Mouse (Mus musculus): ENCODE data around the gene Ruvbl1.

Gene Ruvbl1

DNA sequence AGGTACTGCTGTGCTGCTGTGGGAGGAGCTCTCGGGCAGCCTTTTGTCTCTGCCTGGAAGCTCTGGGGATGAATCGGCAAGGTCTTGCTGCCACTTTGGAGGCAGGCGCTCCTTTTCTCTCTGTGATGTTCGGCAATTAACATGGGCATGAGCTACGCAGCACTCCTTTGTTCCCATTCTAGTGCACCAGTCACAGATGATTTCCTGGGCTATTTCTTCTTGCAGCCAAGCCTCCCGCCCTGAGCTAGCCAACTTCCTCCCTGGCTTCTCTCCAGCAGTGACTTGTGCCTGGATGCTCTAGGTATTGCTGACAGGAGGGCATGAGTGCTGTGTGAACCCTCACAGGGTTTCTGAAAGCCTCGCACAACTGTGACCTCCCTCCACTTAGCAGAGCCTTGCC is 17.9 kb downstream of the Ruvbl1 start:
- Histone ChIP-seq H3K27me3 (ENCODE audit: control insufficient read depth, insufficient read depth, low read length, poor library complexity, severe bottlenecking) (no peaks in the 10 kb centered on the region), H3K36me3 (ENCODE audit: control insufficient read depth, insufficient read depth, low read length, poor library complexity, severe bottlenecking) (peaks cover 4% of the 10 kb centered on the region)
- DNase-seq (ENCODE audit: low read depth, low spot score): no peak

DNA sequence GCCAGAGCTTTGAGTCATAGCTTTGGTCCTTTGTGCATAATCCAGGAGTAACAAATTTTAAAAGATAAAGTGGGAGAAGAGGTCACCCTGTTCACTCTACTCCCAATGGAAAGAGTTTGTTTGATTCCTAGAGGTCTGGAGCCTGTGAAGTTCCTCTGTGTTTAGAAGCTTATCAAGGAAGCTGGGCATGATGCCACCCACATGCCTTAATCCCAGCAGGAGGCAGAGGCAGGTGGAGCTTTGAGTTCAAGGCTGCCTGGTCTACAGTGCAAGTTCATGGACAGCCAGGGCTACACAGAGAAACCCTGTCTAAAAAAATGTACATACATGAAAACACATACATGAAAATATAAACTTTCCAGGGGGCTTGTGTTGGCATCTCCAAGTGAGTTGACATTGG is 18.7 kb downstream of the Ruvbl1 start:
- Histone ChIP-seq H3K36me3 (ENCODE audit: control insufficient read depth, insufficient read depth, low read length, poor library complexity, severe bottlenecking) (peaks cover 4% of the 10 kb centered on the region), H3K27me3 (ENCODE audit: control insufficient read depth, insufficient read depth, low read length, poor library complexity, severe bottlenecking) (no peaks in the 10 kb centered on the region)
- DNase-seq (ENCODE audit: low read depth, low spot score): no peak

DNA sequence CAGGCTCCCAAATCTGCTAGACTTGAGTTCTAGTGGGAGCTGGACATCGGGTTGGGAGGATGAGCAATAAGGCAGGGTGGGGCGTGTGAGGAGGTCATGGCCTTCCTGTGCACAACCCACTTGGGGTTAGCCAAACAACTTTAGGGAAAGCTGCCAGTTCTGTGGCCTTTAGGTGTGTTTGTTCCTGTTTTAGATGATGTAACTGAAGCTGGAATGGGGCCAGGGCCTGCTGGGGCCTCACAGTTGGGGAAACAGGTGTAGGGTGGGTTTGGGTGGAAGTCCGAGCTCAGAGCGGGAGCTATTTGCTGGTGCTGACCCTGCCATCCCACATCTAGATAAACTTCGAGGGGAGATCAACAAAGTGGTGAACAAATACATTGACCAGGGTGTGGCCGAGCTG is 20.2 kb downstream of the Ruvbl1 start:
- no peak for DNase-seq (ENCODE audit: low read depth, low spot score)
- Histone ChIP-seq H3K36me3 (ENCODE audit: control insufficient read depth, insufficient read depth, low read length, poor library complexity, severe bottlenecking) (peaks cover 4% of the 10 kb centered on the region; the same call in 1 of the 2 replicates), H3K27me3 (ENCODE audit: control insufficient read depth, insufficient read depth, low read length, poor library complexity, severe bottlenecking) (no peaks in the 10 kb centered on the region)

DNA sequence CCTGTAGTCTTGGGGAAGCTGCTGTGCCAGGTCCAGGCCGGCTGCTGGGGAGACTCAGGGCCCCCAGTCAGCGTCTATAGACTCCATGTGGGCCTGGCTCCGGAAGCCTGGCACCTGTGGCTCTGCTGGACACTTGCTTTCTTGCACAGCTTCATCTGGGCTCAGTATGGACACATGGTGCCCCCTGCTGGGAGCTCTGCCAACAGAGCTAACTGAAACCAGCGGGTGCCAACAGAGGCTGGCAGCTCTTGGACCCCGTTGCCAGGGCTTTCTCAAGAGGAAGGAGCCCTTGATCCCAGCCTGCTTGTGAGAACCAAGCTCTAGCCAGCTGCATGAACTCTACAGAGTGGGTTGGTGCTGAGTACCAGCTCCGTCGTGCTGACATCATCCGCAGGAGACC is 21.7 kb downstream of the Ruvbl1 start:
- Histone ChIP-seq H3K36me3 (ENCODE audit: control insufficient read depth, insufficient read depth, low read length, poor library complexity, severe bottlenecking) (peaks cover 2% of the 10 kb centered on the region; the same call in 1 of the 2 replicates), H3K27me3 (ENCODE audit: control insufficient read depth, insufficient read depth, low read length, poor library complexity, severe bottlenecking) (no peaks in the 10 kb centered on the region)
- peak; percentile 61 for DNase-seq (ENCODE audit: low read depth, low spot score)

DNA sequence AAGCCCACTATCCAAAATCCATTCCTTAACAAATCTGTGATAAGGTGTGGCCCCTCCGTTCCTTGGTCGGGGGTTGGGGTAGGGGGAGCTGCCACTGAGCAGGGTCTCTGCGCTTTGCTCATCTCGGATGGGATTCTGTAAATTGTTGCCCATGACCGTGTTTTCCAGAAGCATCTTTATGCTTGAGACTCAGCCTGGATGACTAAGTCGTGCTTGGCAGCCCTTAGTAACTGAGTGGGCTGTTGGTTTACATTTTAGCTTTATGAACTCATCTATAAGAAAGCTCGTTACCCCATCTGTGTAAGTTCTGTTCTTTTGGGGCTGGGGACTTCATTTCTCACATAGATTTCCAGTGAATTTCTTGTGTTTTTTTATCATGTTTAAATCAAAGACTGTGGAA is 23.8 kb downstream of the Ruvbl1 start:
- H3K36me3 ChIP-seq (ENCODE audit: control insufficient read depth, insufficient read depth, low read length, poor library complexity, severe bottlenecking): no peaks in the 10 kb centered on the region
- no peaks in the 10 kb centered on the region for H3K27me3 ChIP-seq (ENCODE audit: control insufficient read depth, insufficient read depth, low read length, poor library complexity, severe bottlenecking)
- DNase-seq (ENCODE audit: low read depth, low spot score): no peak

DNA sequence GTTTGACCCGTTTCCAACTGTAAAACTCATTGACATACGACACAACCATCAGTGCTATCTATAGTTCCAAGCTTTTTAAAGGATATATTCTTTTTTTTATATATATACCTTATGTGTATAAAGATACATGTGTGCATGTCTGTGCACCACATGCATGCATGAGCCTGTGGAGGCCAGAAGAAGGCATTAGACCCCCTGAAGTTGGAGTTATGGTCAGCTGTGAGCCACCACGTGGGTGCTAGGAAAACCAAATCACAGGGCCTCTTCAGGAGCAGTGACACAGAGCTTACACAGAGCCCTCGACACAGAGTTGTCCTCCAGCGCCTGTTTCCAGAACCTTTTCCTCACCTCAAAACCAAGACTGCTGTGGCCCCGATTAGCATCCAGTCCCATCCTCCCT is 24.6 kb downstream of the Ruvbl1 start:
- H3K27me3 ChIP-seq (ENCODE audit: control insufficient read depth, insufficient read depth, low read length, poor library complexity, severe bottlenecking): no peaks in the 10 kb centered on the region
- no peak for DNase-seq (ENCODE audit: low read depth, low spot score)
- H3K36me3 ChIP-seq (ENCODE audit: control insufficient read depth, insufficient read depth, low read length, poor library complexity, severe bottlenecking): no peaks in the 10 kb centered on the region

DNA sequence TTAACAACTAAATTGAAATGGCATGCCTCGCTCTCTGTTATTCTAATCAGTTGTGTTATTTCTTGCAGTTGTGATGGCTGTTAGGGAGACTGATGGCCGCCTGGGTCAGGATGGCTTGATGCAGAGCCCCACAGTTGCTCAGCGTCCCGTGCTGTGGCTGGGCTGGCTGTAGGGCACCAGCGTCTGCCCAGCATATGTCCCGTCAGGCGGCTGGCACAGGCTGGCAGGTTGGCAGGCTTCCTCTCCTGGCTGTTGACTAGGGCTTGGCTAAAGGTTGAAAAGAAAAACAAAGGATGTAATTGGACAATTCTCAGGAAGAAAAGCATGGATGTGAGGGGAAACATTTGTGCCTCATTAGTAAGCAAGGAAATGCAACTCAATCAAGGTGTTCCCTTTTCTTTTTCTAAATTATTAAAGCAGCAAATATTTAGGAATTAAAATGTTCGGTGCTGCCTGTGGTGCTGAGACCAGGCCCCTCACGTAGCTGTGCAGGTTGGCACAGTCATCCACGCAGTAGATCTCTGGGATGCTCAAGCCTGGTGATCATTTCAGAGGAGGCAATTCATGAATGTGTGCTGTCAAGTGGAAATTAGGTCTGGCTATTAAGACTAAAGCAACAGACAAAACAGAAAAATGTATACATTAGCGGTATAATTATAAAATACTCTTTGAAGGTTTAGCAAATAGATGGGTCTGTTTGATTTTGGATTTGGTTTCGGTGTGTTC is 25.6 kb downstream of the Ruvbl1 start:
- H3K36me3 ChIP-seq (ENCODE audit: control insufficient read depth, insufficient read depth, low read length, poor library complexity, severe bottlenecking): no peaks in the 10 kb centered on the region
- no peaks in the 10 kb centered on the region for H3K27me3 ChIP-seq (ENCODE audit: control insufficient read depth, insufficient read depth, low read length, poor library complexity, severe bottlenecking)
- no peak for DNase-seq (ENCODE audit: low read depth, low spot score)

DNA sequence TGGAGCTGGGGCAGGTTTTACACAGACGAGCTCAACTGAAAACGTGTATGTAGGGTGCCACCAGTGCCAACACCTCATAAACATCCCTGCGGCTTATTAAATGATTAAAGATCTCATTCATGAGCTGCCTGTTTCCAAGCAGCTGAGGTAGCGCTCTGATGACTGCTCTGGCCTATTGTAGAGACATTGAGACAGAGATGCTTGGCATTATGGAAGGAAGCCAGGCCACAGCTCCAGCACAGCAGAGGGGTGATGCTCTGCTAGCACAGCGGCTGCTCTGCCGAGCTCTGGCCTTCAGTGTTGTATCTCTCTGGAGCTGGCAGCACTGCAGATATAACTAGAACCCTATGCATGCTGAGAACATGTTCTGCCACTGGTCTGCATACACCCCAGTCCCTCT is 28.5 kb downstream of the Ruvbl1 start:
- Histone ChIP-seq H3K36me3 (ENCODE audit: control insufficient read depth, insufficient read depth, low read length, poor library complexity, severe bottlenecking) (no peaks in the 10 kb centered on the region; the same call in 1 of the 2 replicates), H3K27me3 (ENCODE audit: control insufficient read depth, insufficient read depth, low read length, poor library complexity, severe bottlenecking) (no peaks in the 10 kb centered on the region)
- DNase-seq (ENCODE audit: low read depth, low spot score): no peak

DNA sequence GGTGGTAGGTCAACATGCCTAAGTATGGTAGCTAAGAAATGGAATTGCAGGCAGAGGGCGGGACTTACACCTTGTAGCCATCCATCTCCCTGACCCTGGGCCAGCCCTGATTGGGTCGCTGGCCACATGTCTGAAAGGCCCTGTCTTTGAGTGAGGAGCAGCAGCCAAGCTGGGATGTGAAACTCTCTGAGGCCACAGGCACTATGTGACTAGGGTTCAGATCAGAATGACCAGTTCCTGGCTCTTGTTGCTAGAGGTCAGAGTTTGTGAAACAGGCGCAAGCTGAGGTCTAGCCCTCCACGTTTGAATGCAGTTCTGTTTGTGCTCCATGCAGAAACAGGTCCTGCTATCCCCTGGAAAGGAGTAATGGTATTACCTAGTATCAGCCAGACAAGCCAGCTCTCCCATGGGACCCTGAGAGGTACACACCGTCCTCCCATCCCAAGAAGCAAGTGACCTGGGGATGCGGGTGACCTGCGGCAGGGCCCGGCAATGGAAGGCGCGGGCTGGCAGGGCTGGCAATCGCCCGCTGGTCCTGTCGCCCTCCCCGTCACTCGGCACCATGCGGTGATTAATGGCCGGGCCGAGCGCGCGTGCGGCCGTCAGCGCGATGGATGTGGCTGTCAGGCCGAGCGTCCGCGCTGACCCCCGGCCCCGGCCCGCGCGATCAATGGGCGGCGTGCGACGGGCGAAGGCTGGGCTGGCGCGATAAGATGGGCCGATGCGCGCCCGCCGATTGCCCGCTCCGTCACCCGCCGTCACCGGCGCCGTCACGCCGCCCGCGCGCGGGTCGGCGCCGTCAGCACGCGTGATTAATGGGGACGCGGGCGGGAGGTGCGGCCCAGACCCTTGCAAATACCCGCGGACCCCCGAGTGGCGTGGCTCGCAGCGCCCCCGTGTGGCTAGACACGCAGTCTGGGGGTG is 34.5 kb downstream of the Ruvbl1 start:
- DNase-seq (ENCODE audit: low read depth, low spot score): peak; percentile 49
- no peaks in the 10 kb centered on the region for H3K27me3 ChIP-seq (ENCODE audit: control insufficient read depth, insufficient read depth, low read length, poor library complexity, severe bottlenecking)
- peaks cover 2% of the 10 kb centered on the region for H3K36me3 ChIP-seq (ENCODE audit: control insufficient read depth, insufficient read depth, low read length, poor library complexity, severe bottlenecking)

DNA sequence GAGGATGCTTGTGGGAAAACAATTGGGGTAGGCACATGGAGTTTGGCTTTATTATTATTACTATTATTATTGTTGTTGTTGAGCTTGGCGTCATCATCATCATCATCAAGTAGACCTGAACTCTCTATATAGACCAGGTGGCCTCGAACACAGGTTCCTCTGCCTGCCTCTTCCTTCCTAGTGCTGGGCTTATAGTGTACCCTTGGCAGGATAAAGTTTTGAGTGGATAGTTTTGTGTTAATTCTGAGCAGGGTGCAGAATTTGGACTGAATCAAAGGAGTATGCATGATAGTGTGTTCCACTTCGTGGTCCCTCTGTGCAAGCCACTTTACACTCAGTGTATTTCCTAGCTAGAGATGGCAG is 35.2 kb downstream of the Ruvbl1 start:
- no peak for DNase-seq (ENCODE audit: low read depth, low spot score)
- H3K36me3 ChIP-seq (ENCODE audit: control insufficient read depth, insufficient read depth, low read length, poor library complexity, severe bottlenecking): peaks cover 6% of the 10 kb centered on the region

DNA sequence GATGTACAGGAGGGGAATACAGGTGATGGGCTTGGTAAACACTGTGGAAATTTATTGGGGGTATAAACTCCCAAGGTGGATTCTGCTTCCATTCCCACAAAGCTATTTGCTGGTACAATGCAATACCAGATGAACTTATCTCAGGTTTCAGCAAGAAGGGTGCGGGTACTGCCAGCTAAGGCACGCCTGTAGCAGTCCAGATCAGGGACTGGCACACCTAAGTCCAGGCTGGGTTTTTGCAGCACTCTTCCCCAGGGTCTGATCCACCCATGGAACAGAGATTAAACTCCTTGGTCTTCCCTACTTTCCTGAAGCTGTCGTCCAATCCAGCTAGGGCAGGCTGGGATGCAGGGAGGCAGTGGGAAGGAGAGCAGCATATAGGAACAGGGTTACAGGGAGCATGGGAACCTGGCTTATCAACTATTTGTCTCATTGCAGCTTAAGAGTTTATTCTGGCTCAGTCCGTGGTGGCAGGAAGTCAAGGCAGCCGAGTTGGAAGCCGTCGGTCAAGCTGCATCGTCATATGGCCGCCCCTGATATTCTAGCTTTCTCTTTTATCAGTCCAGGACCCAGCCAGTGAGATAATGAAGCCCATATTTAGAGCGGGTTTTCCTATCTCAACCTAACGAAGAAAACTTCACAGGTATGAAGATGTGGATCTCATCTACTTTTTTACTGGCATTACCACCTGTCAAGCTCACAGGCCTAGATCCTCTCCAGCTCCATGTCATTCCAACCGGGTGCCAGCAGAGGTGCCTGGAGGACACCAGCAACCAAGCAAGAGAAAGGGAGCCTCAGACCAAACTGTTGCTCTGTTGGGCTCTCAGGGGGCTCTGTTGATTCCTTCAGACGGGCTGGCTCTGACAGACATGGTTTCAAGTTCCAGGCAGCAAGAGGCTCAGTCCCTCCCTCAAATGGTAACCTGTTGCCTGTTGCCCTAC is 37.1 kb downstream of the Ruvbl1 start:
- no peak for DNase-seq (ENCODE audit: low read depth, low spot score)
- H3K36me3 ChIP-seq (ENCODE audit: control insufficient read depth, insufficient read depth, low read length, poor library complexity, severe bottlenecking): peaks cover 19% of the 10 kb centered on the region

More for the DNA sequence above, 35.2 kb downstream of the Ruvbl1 start:
- H3K27me3 ChIP-seq (ENCODE audit: control insufficient read depth, insufficient read depth, low read length, poor library complexity, severe bottlenecking): no peaks in the 10 kb centered on the region

DNA sequence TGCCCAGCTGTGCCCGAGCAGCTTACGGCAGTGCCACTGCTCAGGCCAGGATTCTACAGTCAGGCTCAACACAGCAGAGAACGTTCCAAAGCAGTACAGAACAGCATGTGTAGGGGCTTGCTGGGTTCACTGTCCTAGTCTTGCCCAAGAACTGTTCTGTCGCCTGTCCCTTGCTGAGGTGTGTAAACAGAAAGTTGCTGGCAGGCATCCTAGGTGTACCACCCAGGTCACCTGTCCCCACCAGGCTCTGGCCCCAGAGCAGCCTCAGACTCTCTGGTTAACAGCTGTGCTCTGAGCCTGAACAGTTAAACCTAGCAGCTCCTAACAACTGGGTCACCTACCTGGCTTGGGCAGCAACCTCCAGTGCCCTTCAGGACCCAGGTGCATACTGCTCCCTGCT is 37.8 kb downstream of the Ruvbl1 start:
- no peak for DNase-seq (ENCODE audit: low read depth, low spot score)
- H3K36me3 ChIP-seq (ENCODE audit: control insufficient read depth, insufficient read depth, low read length, poor library complexity, severe bottlenecking): peaks cover 23% of the 10 kb centered on the region
- no peaks in the 10 kb centered on the region for H3K27me3 ChIP-seq (ENCODE audit: control insufficient read depth, insufficient read depth, low read length, poor library complexity, severe bottlenecking)

More for the DNA sequence above, 37.1 kb downstream of the Ruvbl1 start:
- no peaks in the 10 kb centered on the region for H3K27me3 ChIP-seq (ENCODE audit: control insufficient read depth, insufficient read depth, low read length, poor library complexity, severe bottlenecking)

DNA sequence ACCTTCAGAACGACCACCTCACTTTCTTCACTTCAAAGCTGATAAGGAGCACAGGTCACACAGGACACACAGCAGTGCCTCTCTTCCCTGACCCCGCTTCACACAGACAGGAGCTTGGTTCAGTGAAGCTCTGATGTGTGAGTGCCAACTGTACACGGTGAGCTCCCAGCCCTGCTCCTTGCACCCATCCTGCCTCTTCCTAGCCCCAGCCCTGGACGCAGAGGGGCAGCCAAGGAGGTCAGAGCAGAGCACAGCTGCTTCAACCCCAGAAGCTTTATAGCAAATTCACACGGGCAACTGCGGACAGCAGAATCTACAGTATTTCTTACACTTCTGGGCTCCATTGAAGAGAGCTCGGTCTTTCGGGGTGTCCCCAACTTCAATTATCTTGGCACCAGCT is 48.8 kb downstream of the Ruvbl1 start:
- no peaks in the 10 kb centered on the region for H3K27me3 ChIP-seq (ENCODE audit: control insufficient read depth, insufficient read depth, low read length, poor library complexity, severe bottlenecking)
- peaks cover 17% of the 10 kb centered on the region for H3K36me3 ChIP-seq (ENCODE audit: control insufficient read depth, insufficient read depth, low read length, poor library complexity, severe bottlenecking)
- no peak for DNase-seq (ENCODE audit: low read depth, low spot score)

DNA sequence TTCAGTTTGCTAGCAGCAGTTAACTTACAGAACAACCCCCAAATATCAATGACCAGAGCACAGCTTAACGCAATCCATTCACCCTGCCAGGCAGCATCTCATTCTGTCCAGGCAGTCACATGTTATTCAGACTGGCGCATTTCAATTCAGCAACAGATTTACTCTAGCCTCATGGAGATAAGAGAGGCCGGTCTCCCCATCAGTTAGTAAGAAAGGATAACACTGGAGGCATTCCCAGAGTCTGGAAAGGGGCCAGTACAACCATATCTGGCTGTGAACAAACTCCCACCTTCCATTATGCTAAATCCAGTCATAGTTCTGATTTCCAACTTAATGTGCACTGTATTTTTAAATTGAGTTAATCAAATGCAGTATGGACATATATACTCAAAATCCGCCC is 49.3 kb downstream of the Ruvbl1 start:
- Histone ChIP-seq H3K27me3 (ENCODE audit: control insufficient read depth, insufficient read depth, low read length, poor library complexity, severe bottlenecking) (no peaks in the 10 kb centered on the region), H3K36me3 (ENCODE audit: control insufficient read depth, insufficient read depth, low read length, poor library complexity, severe bottlenecking) (peaks cover 16% of the 10 kb centered on the region)
- DNase-seq (ENCODE audit: low read depth, low spot score): no peak

All from splenic B cell, adult 2 months (primary cell).